Mouse (Mus musculus): ENCODE measurements around the gene Olfr312. TPM values are rescaled to one million over a fixed set of nuclear protein-coding genes. Genes with fewer than 3 reads are reported as not detected.

Olfr312 gene
- total RNA-seq, 2 experiments from 2014 or later: not detected

- no peak for DNase-seq
- intact Hi-C loops (cut with DNase I): loop anchor here (5.0 kb wide), 1 partner anchor 130 kb away; the partner anchor contains the start of gene Trim11
Measured at GRCm38 (mm10) chr11:58847636-58848035, 18.6 kb downstream of the Olfr312 start.

- intact Hi-C loops (cut with DNase I): loop anchor here (5.0 kb wide), 1 partner anchor 128 kb away; the partner anchor contains the start of gene Trim11
Measured at GRCm38 (mm10) chr11:58849731-58850130, 20.7 kb downstream of the Olfr312 start.

GRCm38 (mm10) chr11:58860744-58861143 lies 31.7 kb downstream of the Olfr312 start:
- intact Hi-C loops (cut with DNase I): no loop called here
- DNase-seq: no peak

More at GRCm38 (mm10) chr11:58849731-58850130, 20.7 kb downstream of the Olfr312 start:
- no peak for DNase-seq

- peak; percentile 72 to 73 for DNase-seq
- intact Hi-C loops (cut with DNase I): no loop called here
Measured at GRCm38 (mm10) chr11:58867039-58867953, 38.3 kb downstream of the Olfr312 start, which contains the start of gene 2810021J22Rik. Gene 2810021J22Rik, plus strand, starts transcription at chr11:58867216.

GRCm38 (mm10) chr11:58867954-58868330 lies 38.9 kb downstream of the Olfr312 start:
- DNase-seq: no peak
- intact Hi-C loops (cut with DNase I): no loop called here

GRCm38 (mm10) chr11:58870961-58871360 lies 41.9 kb downstream of the Olfr312 start:
- intact Hi-C loops (cut with DNase I): no loop called here
- DNase-seq: no peak

- intact Hi-C loops (cut with DNase I): no loop called here
- DNase-seq: no peak
Measured at GRCm38 (mm10) chr11:58883756-58884155, 54.7 kb downstream of the Olfr312 start.

Other genes starting within 250 kb of the Olfr312 start
- gene Olfr324, start 234.1 kb upstream of the Olfr312 start, total RNA-seq (2021): not detected
- gene 2210407C18Rik, start 213.2 kb upstream of the Olfr312 start, total RNA-seq (2021): 10 to 100 TPM in 1 of 2 experiments, 1 to 10 TPM in 1; 7.7 to 15.5 TPM
- not detected for gene Olfr323, start 198.7 kb upstream of the Olfr312 start, total RNA-seq (2021)
- gene Trim58, start 188.8 kb upstream of the Olfr312 start, total RNA-seq (2021): not detected
- gene Olfr322, start 170.5 kb upstream of the Olfr312 start, total RNA-seq (2021): not detected
- gene Olfr320, start 148.1 kb upstream of the Olfr312 start, total RNA-seq (2021): not detected
- not detected for gene Olfr319, start 130.1 kb upstream of the Olfr312 start, total RNA-seq (2021)
- gene Olfr318, start 105.2 kb upstream of the Olfr312 start, total RNA-seq (2021): not detected
- not detected for gene Olfr317, start 90.0 kb upstream of the Olfr312 start, total RNA-seq (2021)
- gene Olfr316, start 76.5 kb upstream of the Olfr312 start, total RNA-seq (2021): not detected
- not detected for gene Olfr315, start 56.0 kb upstream of the Olfr312 start, total RNA-seq (2021)
- not detected for gene Olfr314, start 46.3 kb upstream of the Olfr312 start, total RNA-seq (2021)
- not detected for gene Fam183b, start 27.3 kb upstream of the Olfr312 start, total RNA-seq (2021)
- not detected for gene Olfr313, start 14.2 kb upstream of the Olfr312 start, total RNA-seq (2021)
- gene Olfr311, start 10.0 kb downstream of the Olfr312 start, total RNA-seq (2021): not detected
- gene Gm12258, start 17.9 kb downstream of the Olfr312 start, total RNA-seq (2021): 1 to 10 TPM; 1.5 to 2.5 TPM
- gene 2810021J22Rik, start 38.0 kb downstream of the Olfr312 start, total RNA-seq (2021): 1 to 10 TPM; 1.6 to 2.0 TPM
- gene Zfp39, start 75.0 kb downstream of the Olfr312 start, total RNA-seq (2021): 1 to 10 TPM; 3.4 to 3.7 TPM
- not detected for gene Btnl10, start 88.7 kb downstream of the Olfr312 start, total RNA-seq (2021)
- gene Rnf187, start 109.7 kb downstream of the Olfr312 start, total RNA-seq (2021): 100 to 1,000 TPM; 160 to 167 TPM
- 1 to 10 TPM; 2.2 to 2.5 TPM for gene Hist3h2ba, start 119.7 kb downstream of the Olfr312 start, total RNA-seq (2021)
- 10 to 100 TPM; 15.3 to 17.6 TPM for gene Hist3h2a, start 125.4 kb downstream of the Olfr312 start, total RNA-seq (2021)
- gene Trim17, start 125.4 kb downstream of the Olfr312 start, total RNA-seq (2021): under 1 TPM; 0.11 to 0.16 TPM
- 10 to 100 TPM; 14.5 TPM for gene Trim11, start 148.9 kb downstream of the Olfr312 start, total RNA-seq (2021)

All from heart, postnatal 36 days (tissue).